Comparison of ENCODE assay signal across 8 mouse cellular contexts in the genomic region with DNA sequence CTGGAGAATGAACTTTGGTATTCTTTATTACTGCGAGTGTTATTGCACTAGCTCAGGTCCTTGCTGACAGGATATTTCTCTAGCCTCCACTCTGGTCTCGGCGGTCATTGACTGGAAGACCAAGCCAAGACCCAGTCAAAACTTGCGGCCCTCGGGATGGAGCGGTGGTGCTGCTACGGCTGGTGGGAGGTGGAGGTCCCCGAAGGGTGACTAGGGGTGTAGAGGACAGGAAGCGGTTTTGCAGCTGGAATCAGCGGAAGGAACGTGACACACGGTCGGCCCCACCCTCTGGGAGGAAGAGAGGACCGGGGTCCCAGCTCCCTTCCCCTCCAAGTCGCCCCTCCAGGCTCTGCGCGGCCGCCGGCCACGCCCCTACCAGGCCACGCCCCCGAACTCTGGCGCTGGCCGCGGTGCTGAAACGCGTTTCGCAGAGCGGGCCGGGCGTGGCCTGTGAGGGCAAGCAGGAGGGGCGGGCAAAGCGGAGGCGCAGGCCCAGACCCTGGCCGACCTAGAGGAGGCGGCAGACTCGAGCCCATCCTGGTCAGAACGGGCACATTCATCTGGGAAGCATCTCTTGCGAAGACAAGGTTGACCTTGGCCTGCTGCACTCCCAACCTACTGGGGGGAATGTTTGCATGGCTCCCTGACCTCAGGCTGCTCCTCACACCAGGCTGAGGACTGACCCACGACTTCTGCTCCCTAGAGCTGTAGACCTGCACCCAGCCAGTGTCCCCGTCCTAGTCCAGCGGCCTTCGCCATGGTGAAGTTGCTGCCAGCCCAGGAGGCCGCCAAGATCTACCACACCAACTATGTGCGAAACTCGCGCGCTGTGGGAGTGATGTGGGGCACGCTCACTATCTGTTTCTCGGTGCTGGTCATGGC. TPM values are rescaled to one million over a fixed set of nuclear protein-coding genes. Genes with fewer than 3 reads are reported as not detected.
DNase-seq lines count a peak whose midpoint lies in the region; ATAC-seq and TF ChIP-seq lines count a peak whose summit lies in the region.

A gene (plus strand): TSS at position 398 of the 882 bp plus-strand sequence.

- peak within 1 kb of the TSS; percentile 26 for H3K4me3 ChIP-seq in embryonic facial prominence, embryonic 14.5 days (ENCODE audit: low read depth, low read length)
- H3K4me3 ChIP-seq in hindbrain, embryonic 13.5 days = peak within 1 kb of the TSS; percentile 44
- H3K4me3 ChIP-seq in lung, postnatal 0 days (ENCODE audit: low read depth, low read length) = no peak within 1 kb of the TSS

- peak; percentile 69 for DNase-seq in left cerebral cortex, postnatal 4 days
- DNase-seq in left cerebral cortex, adult 8-10 months (ENCODE audit: low spot score in 2 of 2) = no peak
- DNase-seq in adrenal gland, postnatal 14 days = peak; percentile 73
- peak; percentile 58 for DNase-seq in embryonic facial prominence, embryonic 14.5 days (ENCODE audit: low spot score)
- peak; percentile 52 for DNase-seq in lung, postnatal 0 days (ENCODE audit: low spot score)
- peak; percentile 88 for DNase-seq in retina, postnatal 1 day
- no peak for DNase-seq in urinary bladder, postnatal 10 days (ENCODE audit: low spot score)

- 29% methylated on average over 27 of the region's 50 CpGs for WGBS in embryonic facial prominence, embryonic 14.5 days
- 15% methylated on average over 50 of the region's 50 CpGs for WGBS in hindbrain, embryonic 13.5 days
- WGBS in lung, postnatal 0 days = 21% methylated on average over 48 of the region's 50 CpGs

- intact Hi-C loops in left cerebral cortex, postnatal 4 days (cut with DNase I) = no loop called here

- no peak within 1 kb of the TSS for H3K27ac ChIP-seq in embryonic facial prominence, embryonic 14.5 days (replicated peaks; ENCODE audit: low read depth, low read length)
- H3K27ac ChIP-seq in hindbrain, embryonic 13.5 days = no peak within 1 kb of the TSS
- no peak within 1 kb of the TSS for H3K27ac ChIP-seq in lung, postnatal 0 days (ENCODE audit: low read length)

- H3K9ac ChIP-seq in embryonic facial prominence, embryonic 14.5 days (ENCODE audit: low read depth, low read length) = no peak within 1 kb of the TSS
- H3K9ac ChIP-seq in hindbrain, embryonic 13.5 days = peak within 1 kb of the TSS; percentile 68
- no peak within 1 kb of the TSS for H3K9ac ChIP-seq in lung, postnatal 0 days (replicated peaks; ENCODE audit: low read depth)

- H3K36me3 ChIP-seq in embryonic facial prominence, embryonic 14.5 days (ENCODE audit: control insufficient read depth, insufficient read depth, low read length) = no peaks in the 10 kb centered on the region
- H3K36me3 ChIP-seq in hindbrain, embryonic 13.5 days = no peaks in the 10 kb centered on the region
- no peaks in the 10 kb centered on the region for H3K36me3 ChIP-seq in lung, postnatal 0 days (ENCODE audit: insufficient read depth, low read length)

- peak within 1 kb of the TSS; percentile 53 for H3K4me2 ChIP-seq in embryonic facial prominence, embryonic 14.5 days (ENCODE audit: low read depth, low read length)
- H3K4me2 ChIP-seq in hindbrain, embryonic 13.5 days = peak within 1 kb of the TSS; percentile 71
- H3K4me2 ChIP-seq in lung, postnatal 0 days (replicated peaks; ENCODE audit: low read depth, low read length) = peak within 1 kb of the TSS; percentile 11; the same call in 1 of the 2 replicates

- no peaks in the 10 kb centered on the region for H3K27me3 ChIP-seq in embryonic facial prominence, embryonic 14.5 days (replicated peaks; ENCODE audit: control insufficient read depth, insufficient read depth, low read length)
- H3K27me3 ChIP-seq in hindbrain, embryonic 13.5 days = peaks cover 25% of the 10 kb centered on the region; the same call in 1 of the 2 replicates
- H3K27me3 ChIP-seq in lung, postnatal 0 days (replicated peaks; ENCODE audit: insufficient read depth, low read length) = no peaks in the 10 kb centered on the region

- peak; percentile 82 for ATAC-seq in embryonic facial prominence, embryonic 14.5 days (ENCODE audit: low read depth)
- ATAC-seq in hindbrain, embryonic 13.5 days (ENCODE audit: low FRiP score) = peak; percentile 81
- peak; percentile 80 for ATAC-seq in lung, postnatal 0 days

- H3K4me1 ChIP-seq in embryonic facial prominence, embryonic 14.5 days (ENCODE audit: control insufficient read depth, insufficient read depth, low read length) = peaks cover 8% of the 10 kb centered on the region; the same call in 1 of the 2 replicates
- H3K4me1 ChIP-seq in hindbrain, embryonic 13.5 days (replicated peaks) = peaks cover 17% of the 10 kb centered on the region
- no peaks in the 10 kb centered on the region for H3K4me1 ChIP-seq in lung, postnatal 0 days (ENCODE audit: insufficient read depth, low read depth, low read length)

- H3K9me3 ChIP-seq in embryonic facial prominence, embryonic 14.5 days (ENCODE audit: control insufficient read depth, low read length) = no peaks in the 10 kb centered on the region
- no peaks in the 10 kb centered on the region for H3K9me3 ChIP-seq in hindbrain, embryonic 13.5 days
- H3K9me3 ChIP-seq in lung, postnatal 0 days (ENCODE audit: low read length) = no peaks in the 10 kb centered on the region

- TF ChIP-seq CTCF in lung, postnatal 0 days (IDR thresholded peaks at IDR 0.05) = no peak

- no peak for TF ChIP-seq EP300 in lung, postnatal 0 days (IDR thresholded peaks at IDR 0.05)

RNA-seq across cellular contexts. Expression of the gene that starts here (rescaled TPM):
- total RNA-seq in left cerebral cortex, postnatal 4 days (2021) = 1 to 10 TPM; 7.4 to 8.1 TPM
- total RNA-seq in left cerebral cortex, adult 8-10 months (2022) = 1 to 10 TPM; 4.0 to 6.1 (median 5.3) TPM
- total RNA-seq in adrenal gland, postnatal 14 days (2021) = 1.7 and 3.3 TPM in 2 replicates
- 0.31 and 0.70 TPM in 2 replicates for polyA plus RNA-seq in embryonic facial prominence, embryonic 14.5 days (2014; fragmentation: Nextera tagmentation; extraction: Ambion mirVana)
- polyA plus RNA-seq in hindbrain, embryonic 13.5 days (2015; fragmentation: Nextera tagmentation; extraction: Ambion mirVana) = 6.4 and 7.2 TPM in 2 replicates
- polyA plus RNA-seq in lung, postnatal 0 days (2015; fragmentation: Nextera tagmentation; extraction: Ambion mirVana) = 0.07 and 0.25 TPM in 2 replicates

Comparison
In these comparisons a context has a peak if more than half of its experiments do, and no peak if none do; other contexts are left out.
1. DNase-seq: peak in left cerebral cortex, postnatal 4 days (single experiment), adrenal gland, postnatal 14 days (single experiment) and retina, postnatal 1 day (single experiment); none in left cerebral cortex, adult 8-10 months (0 of 2) and urinary bladder, postnatal 10 days (single experiment).
2. Peak in DNase-seq, ATAC-seq, H3K4me3 ChIP-seq and H3K4me2 ChIP-seq in embryonic facial prominence, embryonic 14.5 days; RNA of the gene not detected or under 1 TPM.
3. Peak in DNase-seq, ATAC-seq and H3K4me2 ChIP-seq in lung, postnatal 0 days; RNA of the gene not detected or under 1 TPM.
4. H3K4me2 ChIP-seq: peak in every context shown above with its lines; median percentile 71 in hindbrain, embryonic 13.5 days; 53 in embryonic facial prominence, embryonic 14.5 days; 11 in lung, postnatal 0 days.
5. Peak in every context shown above with its lines, with median percentiles within 50 percentile points of each other: ATAC-seq.